Mouse (Mus musculus) testis, adult 10 weeks (tissue): Measurements from ENCODE around the gene Gm5168. TPM values are rescaled to one million over a fixed set of nuclear protein-coding genes. Genes with fewer than 3 reads are reported as not detected.

Experiments
- polyA plus RNA-seq: library from polyadenylated mRNA; stranded (reverse); fragments of 350-450 nt; fragmentation: Illumina TruSeq; extraction: RNeasy Lipid Tissue Mini Kit (QIAGEN cat#74804); gene quantifications from one replicate; pipeline ENCODE4 v1.2.3, GENCODE M21; 2014; ENCODE audit warnings: low read depth, low replicate concordance

The Gm5168 gene
- 5.4 TPM for polyA plus RNA-seq

DNA sequence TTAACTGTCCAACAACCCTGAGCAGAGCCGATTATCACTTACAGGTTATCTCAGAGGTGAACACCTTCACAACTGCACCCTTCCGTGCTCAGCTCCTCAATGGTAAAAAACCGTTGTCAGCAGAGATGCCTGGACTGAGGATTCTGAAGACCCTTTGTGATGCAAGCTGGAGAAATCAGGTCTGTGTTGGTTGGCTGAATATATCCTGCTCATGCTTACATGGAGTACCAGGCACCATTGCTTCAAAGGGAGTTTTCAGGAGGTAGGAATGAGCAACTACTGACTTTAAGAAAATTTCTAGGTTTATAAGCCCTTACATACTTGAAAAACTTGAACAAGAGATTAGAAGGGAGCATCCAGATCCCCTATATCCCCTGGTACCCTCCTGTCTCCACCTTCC, at the start of gene Gm5168:
TSS of gene Gm5168 (minus strand) at position 101 of the 400 bp plus-strand sequence.

Other genes starting within 250 kb of the Gm5168 start
- gene Gm2012, start 180.3 kb upstream of the Gm5168 start, polyA plus RNA-seq: 18.8 TPM